Mouse (Mus musculus): Measurements from ENCODE around the gene Ndufs2.

DNA sequence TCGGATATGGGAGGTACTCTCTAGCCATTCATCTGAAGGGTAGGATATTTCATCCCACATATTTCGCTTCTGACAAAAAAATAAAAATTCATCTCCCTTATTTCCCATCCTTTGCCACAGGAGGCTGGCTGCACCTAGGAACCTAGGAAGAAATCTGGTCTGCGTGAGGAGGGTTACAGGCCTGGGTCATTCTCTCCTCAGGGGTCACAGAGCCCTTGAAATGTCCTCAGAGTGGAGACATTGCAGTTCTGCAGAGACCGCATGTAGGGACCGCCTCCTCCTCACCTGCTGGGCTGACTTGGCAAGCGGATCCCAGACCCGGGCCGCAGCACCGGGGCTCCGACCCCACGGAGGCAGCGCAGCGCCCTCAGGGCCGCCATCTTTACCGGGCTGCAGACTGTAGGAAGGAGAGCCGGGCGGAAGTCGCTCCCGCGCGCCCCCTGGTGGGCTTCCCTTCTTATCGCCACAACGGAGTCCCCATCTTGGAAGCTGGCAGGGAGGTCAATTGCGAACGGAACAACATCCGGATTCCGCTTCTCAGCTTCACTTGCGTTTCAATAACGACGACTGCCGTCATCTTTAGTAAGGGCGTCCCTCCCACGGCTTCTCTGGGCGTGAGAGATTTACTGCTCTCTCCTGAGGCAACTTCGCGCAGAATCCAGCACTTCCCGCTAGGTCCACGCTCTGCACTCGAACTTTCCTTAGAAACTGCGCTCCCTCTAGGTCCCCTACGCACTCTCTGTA, 4.3 kb downstream of the Ndufs2 start:
- peak; percentile 77 for TF ChIP-seq EP300 (IDR thresholded peaks at IDR 0.05)
- peak; percentile 91 for TF ChIP-seq CTCF (IDR thresholded peaks at IDR 0.05)
